Mouse (Mus musculus): ENCODE data around the gene Fras1.

The Fras1 gene

DNA sequence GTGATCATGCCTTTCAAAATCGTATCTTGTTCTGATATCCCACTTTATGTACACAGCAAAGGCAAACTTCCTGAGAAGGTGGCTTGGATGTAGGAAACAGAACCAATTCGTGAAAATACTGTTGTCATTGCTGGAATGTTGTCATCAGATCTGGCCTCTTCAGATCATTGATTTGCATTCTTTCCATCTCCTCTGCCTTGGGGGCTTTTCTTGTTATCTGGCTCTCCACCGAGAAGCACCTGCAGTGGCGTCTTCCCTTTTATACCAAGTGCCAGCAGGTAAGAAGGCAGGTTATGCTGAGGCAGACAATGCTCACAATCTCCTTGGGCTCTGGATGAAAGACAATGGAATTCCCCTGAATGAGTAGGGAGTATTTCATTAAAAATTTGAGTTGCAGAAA lies 108.3 kb downstream of the Fras1 start:
- DNase-seq (ENCODE audit: low read depth) = no peak

DNA sequence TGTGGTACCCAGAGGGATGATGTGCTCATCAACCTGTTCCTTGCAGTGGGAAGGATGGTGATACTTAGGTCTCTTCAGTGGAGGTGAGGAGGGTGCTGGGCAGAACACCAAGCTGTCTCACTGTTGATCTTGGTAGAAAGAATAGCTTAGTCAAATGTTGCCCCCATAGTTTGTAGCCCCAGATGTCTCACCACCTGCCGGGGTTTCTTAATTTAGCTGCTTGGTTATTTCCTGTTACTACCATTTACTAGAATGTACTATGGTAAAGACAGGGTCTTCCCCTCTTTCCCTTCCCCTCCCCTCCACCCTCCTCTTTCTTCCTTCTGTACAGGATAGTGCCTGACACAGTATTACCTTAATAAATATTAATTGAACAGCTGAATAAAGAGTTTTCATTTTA lies 118.7 kb downstream of the Fras1 start:
- no peak for DNase-seq (ENCODE audit: low read depth)

DNA sequence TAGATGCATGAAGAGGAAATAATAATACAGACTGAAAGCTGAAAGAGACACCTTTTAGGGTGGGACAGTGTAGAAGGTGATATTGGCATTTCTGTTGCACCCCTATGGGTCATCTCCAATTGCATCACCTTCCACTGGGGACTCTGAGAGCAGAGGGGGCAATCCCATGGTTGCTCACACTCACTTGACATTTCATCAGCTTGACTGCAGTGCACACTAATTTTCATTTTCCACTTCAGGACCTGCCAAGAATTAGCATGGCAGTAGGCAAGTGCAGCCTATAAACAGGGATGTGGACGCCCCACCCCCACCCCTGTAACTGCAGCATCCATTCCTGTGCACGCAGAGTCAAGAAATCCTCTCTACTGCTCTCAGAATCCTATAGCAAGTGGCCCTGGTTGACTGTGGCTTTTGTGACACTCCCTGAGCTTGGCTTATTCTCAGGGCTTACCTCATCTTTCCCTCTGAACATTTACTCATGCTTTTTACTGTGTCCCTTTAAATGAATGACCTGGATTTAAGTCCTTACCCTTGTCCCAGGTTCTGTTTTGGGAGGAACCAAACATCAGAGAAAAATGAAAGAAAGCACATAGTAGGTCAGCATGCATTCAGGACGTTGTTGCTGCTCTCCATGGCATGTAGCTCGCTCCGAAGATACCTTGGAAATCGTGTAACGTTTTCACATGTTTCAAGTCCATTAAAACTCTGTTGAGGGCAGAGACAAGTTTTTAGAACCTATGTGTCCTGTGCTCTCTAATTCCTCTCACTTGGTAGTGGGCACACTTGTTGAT lies 120.9 kb downstream of the Fras1 start:
- DNase-seq (ENCODE audit: low read depth) = no peak

DNA sequence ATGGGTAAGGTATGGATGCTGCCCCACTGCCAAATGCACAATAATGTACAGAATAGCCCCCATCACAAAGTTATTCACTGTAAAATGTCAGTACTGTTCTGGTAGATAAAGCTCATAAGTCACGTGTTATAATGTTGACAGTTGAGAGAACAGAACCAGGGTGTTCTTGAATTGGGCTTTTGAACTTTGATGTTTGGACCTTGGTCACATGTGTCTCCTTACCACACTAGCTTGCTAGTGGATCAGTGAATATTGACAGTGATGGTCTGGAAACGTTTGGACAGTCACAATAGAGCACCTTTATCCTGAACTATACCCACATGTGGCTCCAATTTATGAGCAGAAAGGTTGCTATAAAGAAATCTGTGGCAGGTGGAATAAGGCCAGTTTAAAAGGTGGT lies 124.3 kb downstream of the Fras1 start:
- no peak for DNase-seq (ENCODE audit: low read depth)

DNA sequence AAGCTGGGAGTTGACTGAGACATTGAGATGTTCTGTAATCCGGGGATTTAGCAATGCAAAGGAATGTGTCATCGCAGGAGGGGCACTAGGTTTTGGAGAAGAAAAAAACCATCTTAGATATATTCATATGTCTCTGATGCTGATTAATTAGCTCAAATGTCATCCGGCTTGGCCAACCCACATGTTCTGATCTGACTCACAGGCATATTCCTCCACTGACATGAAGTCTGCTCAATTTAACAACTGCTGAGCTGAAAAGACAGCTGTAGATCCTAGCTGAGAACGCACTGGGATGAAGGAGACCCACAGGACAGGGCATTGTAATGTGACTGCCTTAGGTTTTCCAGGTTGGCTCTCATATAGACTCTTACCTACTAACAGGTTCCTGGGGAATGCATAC lies 128.0 kb downstream of the Fras1 start:
- DNase-seq (ENCODE audit: low read depth) = no peak

DNA sequence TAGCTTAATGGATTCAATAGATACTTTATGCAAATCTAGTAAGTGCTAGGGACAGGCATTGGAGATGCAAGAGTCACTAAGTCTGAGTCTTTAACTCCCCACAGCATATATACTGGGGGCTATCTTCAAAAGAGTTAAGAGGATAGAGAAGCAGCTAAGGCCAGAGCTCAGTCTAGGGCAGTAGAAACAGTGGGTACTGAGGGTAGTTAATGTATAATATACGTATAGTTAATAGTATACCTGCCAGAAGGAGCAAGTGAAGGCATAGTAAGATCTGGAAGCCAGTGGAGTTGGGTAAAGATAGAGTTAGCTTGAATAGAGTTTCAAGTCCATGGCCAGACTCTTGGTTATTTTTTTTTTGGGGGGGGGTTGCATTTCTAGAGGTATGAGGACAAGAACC lies 128.6 kb downstream of the Fras1 start:
- DNase-seq (ENCODE audit: low read depth) = no peak

DNA sequence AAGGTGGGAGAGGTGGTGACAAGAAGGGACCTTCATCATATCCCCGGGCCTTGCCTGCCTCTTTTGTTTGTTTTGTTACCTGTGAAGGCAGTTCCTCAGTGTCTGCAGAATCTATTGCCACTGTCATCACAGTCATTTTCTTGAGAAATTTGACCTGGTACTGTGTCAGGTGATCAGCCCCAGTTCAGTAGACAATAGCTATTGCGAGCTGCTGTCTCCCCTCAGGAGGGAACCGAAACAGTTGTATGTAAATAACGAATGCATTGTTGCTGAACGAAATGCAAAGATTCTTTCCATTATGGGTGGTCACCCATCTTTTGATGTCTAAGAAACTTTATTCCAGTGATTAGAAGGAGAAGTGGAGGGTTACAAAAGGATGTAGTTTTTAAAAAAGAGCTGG lies 137.2 kb downstream of the Fras1 start:
- DNase-seq (ENCODE audit: low read depth) = no peak

DNA sequence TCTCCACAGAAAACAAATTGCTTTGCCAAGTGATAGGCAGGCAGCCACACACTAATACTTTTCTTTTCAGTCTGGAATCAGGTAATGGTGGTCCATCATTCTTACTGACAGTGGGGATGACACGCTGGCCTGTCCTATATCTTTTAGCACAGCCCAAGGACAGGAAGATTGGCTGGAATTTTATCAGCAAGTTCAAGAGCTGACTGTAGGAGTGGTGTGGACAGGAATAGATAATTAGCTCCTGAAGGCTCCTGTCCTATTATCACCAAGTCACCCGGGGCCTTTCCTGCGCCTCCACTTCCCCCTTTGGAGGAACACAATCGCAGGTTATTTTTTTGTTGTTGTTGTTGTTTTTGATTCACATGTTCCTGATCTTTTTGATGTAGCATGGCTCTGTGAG lies 139.6 kb downstream of the Fras1 start:
- DNase-seq (ENCODE audit: low read depth) = no peak

DNA sequence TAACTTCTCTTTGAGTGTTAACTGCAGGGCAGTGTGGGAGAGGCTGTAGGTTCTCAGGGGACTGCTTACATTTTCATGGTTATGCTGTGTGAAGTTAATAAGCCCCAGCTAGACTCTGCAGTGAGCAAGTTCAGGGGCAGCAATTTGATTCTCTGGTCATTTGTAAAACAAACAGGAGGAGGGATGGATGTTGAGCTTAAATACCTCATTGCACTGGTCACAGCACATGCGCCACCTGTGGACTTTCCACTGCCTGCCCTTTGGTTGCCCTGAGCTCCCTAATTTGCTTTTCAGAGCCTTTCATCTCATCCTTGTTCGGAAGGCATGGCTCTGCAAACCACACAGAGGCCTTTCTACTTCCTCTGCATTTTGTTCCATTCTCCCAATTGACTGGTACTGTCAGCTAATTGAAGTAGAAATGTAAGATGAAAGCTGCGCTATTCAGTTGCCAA lies 142.1 kb downstream of the Fras1 start:
- DNase-seq (ENCODE audit: low read depth) = no peak

DNA sequence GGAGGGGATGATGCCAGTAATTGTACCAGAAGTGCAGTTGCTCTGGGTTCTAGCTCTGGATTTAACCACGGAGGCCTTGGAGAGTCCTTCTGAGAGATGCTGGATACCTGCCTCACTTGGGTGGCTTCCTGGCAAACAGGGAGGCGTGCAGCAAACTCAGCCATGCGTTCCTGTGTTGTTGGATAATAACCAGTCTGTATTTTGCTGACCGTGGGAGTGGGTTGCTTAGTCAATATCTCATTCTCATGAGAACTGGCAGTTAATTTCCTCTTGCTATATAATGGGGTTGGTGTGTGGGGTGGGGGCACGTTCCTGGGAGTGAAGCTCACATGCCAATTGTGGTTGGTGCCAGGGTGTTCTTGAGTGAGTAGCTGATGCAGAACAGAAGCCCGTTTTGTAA lies 142.6 kb downstream of the Fras1 start:
- DNase-seq (ENCODE audit: low read depth) = no peak

DNA sequence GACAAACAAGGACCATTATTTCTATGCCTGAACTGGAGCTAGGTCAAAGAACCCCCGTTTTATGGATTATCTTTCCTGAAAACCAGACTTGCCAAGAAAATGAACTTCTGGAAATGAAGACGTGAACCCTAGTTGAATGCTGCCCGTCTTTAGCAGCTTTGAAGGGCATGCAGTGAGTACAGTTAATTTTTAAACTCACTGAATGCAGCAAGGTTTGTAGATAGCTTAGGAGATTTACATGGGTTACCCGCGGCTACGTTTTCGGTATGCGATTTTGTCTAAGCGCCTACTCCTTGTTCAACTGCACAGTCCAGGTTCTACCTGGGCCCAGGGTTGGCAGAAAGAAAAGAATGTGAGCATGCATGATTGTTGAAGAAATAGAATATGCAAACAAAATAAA lies 147.8 kb downstream of the Fras1 start:
- DNase-seq (ENCODE audit: low read depth) = no peak

DNA sequence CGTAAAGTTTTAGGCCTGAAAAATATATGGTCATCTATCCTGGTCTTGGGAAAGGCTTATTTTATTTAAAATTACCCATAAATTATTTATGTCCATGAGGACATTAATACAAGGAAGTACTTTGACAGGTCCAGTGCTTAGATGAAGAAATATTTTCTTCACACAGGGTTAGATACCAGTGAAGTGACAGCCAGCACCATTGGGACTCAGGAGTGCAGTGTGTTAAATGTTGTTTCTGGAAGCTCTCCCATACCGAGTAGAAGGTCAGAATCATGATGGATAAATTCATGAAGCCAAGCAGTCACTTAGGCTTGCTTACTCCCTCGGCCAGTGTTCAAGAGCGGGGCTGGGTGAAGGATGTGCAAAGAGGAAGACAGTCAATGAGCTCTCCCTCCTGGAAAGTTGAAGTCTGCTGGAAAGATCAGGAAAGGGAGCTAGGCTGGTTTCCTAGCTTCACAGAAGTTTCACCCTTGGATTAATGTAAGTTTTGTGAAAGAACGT lies 149.2 kb downstream of the Fras1 start:
- no peak for DNase-seq (ENCODE audit: low read depth)

DNA sequence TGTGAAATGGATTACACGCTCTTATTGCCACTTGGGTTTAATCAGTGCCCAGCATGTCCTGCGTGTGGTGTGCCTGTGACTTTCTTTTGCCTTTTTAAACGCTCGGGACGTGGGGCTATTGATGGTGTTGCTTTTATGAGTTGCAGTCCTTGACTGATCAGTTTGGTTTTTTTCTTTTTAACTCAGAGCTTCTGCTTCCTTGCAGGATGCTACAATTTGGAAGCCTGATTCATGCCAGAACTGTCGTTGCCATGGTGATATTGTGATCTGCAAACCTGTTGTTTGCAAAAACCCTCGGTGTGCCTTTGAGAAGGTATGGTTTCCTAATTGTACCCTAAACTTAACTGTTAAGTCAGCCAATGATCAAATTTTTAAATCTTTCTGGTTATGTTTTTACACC lies 154.5 kb downstream of the Fras1 start:
- no peak for DNase-seq (ENCODE audit: low read depth)

DNA sequence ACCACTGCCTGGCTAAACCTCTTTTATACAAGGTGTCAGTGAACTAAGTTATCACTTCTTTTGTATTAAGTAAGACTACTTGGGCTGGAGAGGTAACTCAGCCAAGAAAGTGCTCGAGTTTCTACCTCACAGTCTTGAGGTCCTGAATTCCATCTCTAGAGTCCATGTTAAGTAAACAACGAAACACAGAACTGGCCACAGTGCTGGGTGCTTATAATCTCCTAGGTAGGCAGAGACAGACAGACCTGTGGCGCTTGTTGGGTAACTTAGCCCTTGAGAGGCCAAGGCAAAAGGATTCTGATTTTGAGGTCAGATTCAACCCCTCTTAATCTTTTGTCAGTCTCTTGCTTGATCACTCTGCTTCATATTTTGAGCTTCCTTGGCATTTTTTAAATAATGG lies 156.8 kb downstream of the Fras1 start:
- DNase-seq (ENCODE audit: low read depth) = no peak

DNA sequence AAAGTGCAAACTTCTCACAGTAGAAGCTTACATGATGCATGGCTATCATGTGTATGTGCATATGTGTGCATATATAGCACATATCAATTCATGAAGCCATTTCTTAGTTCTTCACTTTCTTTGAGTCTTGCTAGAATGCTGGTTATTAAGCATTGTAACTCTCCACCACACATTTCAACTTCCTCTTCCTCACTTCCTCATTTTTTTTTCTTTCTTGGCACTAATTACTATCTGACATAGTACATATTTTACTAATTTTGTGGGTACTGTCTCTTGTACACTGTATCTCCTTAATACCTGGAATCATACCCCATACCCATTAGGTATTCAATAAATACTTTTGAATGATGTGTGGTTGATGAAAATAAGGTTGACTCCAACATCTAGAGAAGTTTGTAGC lies 158.2 kb downstream of the Fras1 start:
- DNase-seq (ENCODE audit: low read depth) = no peak

DNA sequence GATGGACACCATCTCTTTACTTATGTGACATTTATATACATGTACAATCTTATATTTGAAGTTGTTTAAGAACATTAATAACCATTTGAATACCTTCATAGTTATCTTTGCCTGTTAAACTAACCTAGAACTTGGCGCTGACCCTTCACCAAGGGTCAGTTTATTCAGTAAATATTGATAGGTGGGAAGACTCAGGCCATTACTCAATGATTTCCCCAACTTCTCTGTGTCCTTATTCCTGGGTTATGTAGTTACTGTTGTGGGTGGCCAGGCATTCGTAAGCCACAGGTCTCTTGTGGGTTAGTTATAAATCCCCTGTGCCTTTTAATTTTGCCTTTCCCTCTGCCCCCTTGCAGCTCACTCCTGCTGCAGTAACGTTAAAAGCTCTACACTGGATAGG lies 162.8 kb downstream of the Fras1 start:
- DNase-seq (ENCODE audit: low read depth) = no peak

DNA sequence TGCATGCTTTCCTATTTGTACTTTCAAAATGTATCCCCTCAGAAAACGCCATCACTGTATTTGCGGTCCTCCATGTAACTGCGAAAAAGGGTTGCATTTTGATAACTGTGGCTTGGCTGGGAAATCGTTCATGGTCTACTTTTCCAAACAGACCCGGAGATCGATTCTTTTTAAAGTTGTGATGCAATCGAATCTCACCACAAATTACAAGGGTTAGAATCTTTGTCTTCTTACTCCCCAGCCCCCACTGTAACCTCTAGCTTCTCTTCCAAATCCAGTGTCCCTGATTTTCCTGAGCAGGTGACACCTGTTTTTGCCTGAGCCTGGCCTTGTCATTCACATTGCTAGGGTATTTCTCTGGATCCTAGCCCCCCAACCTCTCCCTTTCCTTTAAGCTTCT lies 163.2 kb downstream of the Fras1 start:
- DNase-seq (ENCODE audit: low read depth) = no peak

DNA sequence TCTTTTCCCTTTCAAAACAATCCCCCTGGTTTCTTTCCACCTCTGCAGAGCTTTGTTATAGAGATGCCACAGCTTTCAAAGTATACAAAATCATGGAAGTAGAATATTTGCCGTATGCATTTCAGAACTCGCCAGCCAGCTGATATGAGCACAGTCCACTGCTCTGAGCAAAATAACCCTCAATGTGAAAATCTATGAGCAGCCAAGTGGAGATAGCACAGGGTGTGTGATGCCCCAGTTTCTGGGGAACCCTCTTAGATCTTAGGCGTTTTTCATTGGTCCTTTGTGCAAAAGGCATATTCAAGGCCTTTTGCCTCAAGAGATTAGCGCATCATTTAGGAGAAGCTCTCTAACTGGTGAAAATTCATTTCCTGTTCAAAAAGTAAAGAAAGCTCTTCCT lies 170.4 kb downstream of the Fras1 start:
- DNase-seq (ENCODE audit: low read depth) = no peak

DNA sequence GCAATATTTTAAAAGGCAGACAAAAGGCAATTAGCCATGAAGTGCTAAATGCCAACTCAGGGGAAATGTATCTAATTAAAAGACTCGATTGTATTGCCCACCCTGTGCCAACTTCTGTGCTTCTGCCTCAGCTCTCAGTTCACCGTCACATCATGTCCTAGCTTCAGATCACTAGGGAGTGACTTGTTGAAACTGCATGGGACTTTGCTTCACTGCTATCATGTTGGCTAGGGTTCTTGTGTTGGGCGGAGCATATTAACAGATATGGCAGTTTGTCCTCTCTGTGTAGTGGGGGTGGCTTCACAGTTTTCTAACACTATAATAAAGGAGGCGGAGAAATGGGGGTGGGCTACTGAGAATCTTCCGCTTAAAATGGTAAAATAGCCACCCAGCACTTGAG lies 172.2 kb downstream of the Fras1 start:
- no peak for DNase-seq (ENCODE audit: low read depth)

DNA sequence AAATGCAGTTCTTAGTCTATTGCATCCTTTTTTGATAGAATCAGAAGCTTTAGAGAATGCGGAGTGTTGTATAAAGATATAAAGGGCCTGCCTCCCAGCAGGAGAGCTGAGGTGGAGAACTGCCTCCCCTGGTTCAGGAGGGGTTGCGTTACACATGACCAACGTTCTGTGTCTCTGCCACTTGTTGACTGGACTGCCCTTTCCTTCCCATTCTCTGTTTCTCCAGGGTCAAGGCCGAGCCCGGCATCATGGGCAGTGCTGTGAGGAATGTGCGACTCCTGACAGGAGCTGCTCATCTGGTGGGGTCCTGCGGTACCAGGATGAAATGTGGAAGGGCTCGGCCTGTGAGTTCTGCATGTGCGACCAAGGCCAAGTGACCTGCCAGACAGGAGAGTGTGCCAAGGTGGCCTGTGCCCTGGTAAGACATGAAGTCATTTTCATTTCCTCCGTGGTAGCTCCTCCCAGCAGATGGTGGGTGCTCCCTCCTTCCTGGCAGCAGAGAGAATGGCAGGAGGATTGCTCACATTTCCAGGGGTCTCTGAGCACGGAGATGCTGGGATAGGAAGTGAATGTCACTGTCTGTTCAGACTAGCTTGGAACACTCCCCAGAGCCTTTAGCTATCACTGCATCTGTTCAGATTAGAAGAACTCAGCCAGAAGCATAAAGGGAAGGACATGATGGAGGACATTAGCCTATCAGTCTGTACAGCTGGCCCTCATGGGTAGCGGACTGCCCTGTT lies 181.4 kb downstream of the Fras1 start:
- DNase-seq (ENCODE audit: low read depth) = no peak

DNA sequence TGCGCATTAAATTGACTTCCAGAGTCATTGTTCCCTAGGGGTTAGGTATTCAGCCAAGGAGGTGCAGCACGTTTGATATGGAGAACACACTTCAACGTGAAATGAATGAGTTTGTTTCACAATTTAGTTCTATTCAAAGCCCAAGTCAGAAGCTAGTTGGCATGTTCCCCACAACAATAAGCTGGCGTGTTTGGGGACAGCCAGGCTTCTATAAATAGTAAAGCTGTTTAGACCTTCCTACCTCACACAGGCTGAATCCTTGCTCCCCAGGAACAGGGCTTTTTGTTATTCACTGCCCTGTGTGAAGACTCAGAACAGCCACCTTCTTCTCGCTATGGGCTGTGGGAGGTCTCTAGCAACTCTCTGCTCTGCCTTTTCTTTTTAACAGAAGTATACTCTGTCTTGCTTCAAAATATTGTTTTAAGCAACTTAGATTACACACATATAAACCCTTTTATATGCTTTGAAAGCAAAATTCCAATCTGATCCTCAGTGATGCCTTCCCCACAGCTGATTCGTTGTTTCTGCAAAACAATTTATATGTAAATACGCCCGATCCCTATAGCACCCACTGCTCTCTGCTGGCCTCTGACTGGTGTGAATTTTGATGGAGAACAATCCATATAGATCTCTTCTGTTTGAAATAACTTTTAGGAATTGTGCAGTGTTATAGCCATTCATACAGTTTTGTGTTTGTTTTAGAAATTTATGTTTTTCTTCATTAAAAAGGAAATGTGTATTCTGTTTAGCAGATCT lies 184.5 kb downstream of the Fras1 start:
- DNase-seq (ENCODE audit: low read depth) = no peak

DNA sequence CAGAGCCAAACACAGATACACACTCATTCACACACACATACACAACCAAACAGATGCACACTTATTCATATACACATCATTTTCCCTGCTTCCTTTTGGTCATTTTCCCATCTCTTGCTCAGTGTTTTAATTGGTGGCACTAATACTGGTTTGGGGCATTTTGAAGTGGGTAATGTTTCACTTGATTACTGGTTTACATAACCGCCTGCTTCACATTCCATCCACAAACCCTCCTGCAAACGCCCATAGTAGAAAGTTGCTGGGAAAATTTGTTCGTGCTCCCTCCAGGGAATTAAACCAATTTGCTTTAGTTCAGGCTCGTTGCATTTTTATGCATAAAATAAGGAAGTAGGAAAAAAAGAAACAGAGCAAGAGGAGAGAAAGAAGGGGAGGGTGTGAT lies 200.8 kb downstream of the Fras1 start:
- DNase-seq (ENCODE audit: low read depth) = no peak

DNA sequence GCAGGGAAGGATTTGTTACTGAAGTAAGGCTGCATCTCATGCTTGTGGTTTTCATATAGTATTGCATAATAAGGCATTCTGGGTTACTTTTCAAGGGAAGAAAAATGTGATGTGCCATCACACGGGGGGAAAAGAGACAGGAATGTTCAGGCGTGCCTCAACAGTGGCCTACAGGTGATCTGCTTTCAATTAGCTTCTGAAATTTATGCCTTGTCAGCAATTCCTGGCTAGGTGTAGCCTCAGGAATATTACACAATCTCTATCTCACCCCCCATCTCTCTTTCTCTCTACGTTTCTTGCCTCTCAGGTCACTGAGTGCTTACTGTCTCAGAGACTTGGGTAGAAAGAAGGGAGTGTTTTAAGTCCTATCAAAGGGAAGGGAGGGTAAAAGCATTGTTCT lies 204.9 kb downstream of the Fras1 start:
- DNase-seq (ENCODE audit: low read depth) = no peak

All from naive thymus-derived CD4-positive, alpha-beta T cell, adult 2 months (primary cell).